Mouse (Mus musculus) effector memory CD4-positive, alpha-beta T cell, adult 7 months (primary cell): ENCODE results near the gene Slc45a1. TPM values are rescaled to one million over a fixed set of nuclear protein-coding genes. Genes with fewer than 3 reads are reported as not detected.

Source experiments
- polyA plus RNA-seq: library from polyadenylated mRNA; unstranded; fragments of 100-300 nt; shearing (Covaris generic); gene quantifications from one replicate; pipeline ENCODE4 v1.2.1, GENCODE M21; 2017

Slc45a1 gene
- not detected for polyA plus RNA-seq

GRCm38 (mm10) chr4:150651390-150652277, at the start of gene Slc45a1:
Gene Slc45a1, minus strand, starts transcription at chr4:150652174.

Other genes starting within 250 kb of the Slc45a1 start
- 52.8 TPM for gene Errfi1, start 201.7 kb upstream of the Slc45a1 start, polyA plus RNA-seq